Mouse (Mus musculus) bone marrow macrophage, adult 2 months (primary cell): ENCODE data around the gene Dnajb5.

Source experiments
- CTCF ChIP-seq: IDR thresholded peaks from 2 replicates; pipeline ENCODE4 v1.5.1; 2012; ENCODE audit warnings: low read depth, mild to moderate bottlenecking, low read length, moderate library complexity
- POLR2A ChIP-seq: IDR thresholded peaks from 2 replicates; pipeline ENCODE4 v1.6.1; 2012; ENCODE audit warnings: mild to moderate bottlenecking, low read depth, low read length, borderline replicate concordance

DNA sequence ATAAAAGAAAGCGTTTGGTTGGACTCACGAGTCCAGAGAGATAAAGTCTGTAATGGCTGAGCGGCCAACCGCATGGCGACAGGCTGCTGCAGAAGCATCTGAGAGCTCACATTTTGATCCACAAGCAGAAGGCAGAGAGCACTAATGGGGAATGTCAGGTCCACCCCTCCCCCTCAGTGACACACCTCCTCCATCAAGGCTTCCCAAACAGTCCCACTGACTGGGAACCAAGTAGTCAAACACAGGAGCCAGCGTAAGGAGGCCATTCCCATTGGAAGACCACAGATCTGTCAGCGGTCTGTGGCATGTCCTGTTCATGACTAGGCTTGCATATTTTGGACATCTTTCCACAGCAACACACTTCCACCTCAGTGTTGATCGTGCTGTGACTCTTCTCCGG, 20.7 kb upstream of the Dnajb5 start:
- TF ChIP-seq CTCF (no peak), POLR2A (no peak)
